Mouse (Mus musculus) olfactory bulb, adult 2 months (tissue): ENCODE data around the gene Ppp6r2. TPM values are rescaled to one million over a fixed set of nuclear protein-coding genes. Genes with fewer than 3 reads are reported as not detected.

Experiments used
- H3K27ac ChIP-seq: fragments of 200-500 bp; 2 replicates; pipeline ENCODE4 v1.5.1; 2012; ENCODE audit warnings: low read depth, low read length; ENCODE audit not compliant: insufficient read depth
- H3K4me1 ChIP-seq: fragments of 200-500 bp; 2 replicates; pipeline ENCODE4 v1.6.1; 2012; ENCODE audit warnings: low read length; ENCODE audit not compliant: control insufficient read depth, insufficient read depth
- H3K4me3 ChIP-seq: fragments of 200-500 bp; 2 replicates; pipeline ENCODE4 v1.5.1; 2012; ENCODE audit warnings: mild to moderate bottlenecking, low read depth, low read length, moderate library complexity; ENCODE audit not compliant: insufficient read depth
- CTCF ChIP-seq: fragments of 200-500 bp; IDR thresholded peaks from 2 replicates; pipeline ENCODE4 v1.5.1; 2012; ENCODE audit warnings: low read depth, mild to moderate bottlenecking, low read length, moderate library complexity; ENCODE audit not compliant: insufficient read depth
- POLR2A ChIP-seq: fragments of 200-500 bp; IDR thresholded peaks from 2 replicates; pipeline ENCODE4 v1.6.1; 2012; ENCODE audit warnings: mild to moderate bottlenecking, low read depth, low read length, moderate library complexity; ENCODE audit not compliant: insufficient read depth
- WGBS: fragments of 180-500 bp; shearing (Covaris S2); methylation state at CpG from one replicate; pipeline ENCODE4 v1.1.7; 2018; 5-methylcytosine and 5-hydroxymethylcytosine counted together
- polyA plus RNA-seq: library from polyadenylated mRNA; stranded (reverse); fragments of >200 nt; gene quantifications from 2 replicates; pipeline ENCODE4 v1.2.4, GENCODE M21; 2012; ENCODE audit warnings: low replicate concordance; ENCODE audit not compliant: missing spikeins, insufficient read depth, insufficient read length

Gene Ppp6r2
- polyA plus RNA-seq, 1 experiment, result not detected

- WGBS, result 86% methylated on average over 4 of the region's 4 CpGs
- Histone ChIP-seq H3K27ac (no peak overlapping the region), H3K4me3 (no peak overlapping the region), H3K4me1 (no peaks in the 10 kb centered on the region)
- TF ChIP-seq CTCF (no peak), POLR2A (no peak)
Measured at GRCm38 (mm10) chr15:89277366-89277765, 66.0 kb downstream of the Ppp6r2 start.

- Histone ChIP-seq H3K4me1 (peaks cover 6% of the 10 kb centered on the region; the same call in 1 of the 2 replicates), H3K27ac (no peak overlapping the region), H3K4me3 (no peak overlapping the region)
- TF ChIP-seq POLR2A (no peak), CTCF (no peak)
- WGBS, result 77% methylated on average over 6 of the region's 6 CpGs
Measured at GRCm38 (mm10) chr15:89282546-89282945, 71.2 kb downstream of the Ppp6r2 start.

GRCm38 (mm10) chr15:89284094-89284493 lies 72.7 kb downstream of the Ppp6r2 start:
- TF ChIP-seq POLR2A (no peak), CTCF (no peak)
- peaks cover 6% of the 10 kb centered on the region; the same call in 1 of the 2 replicates for H3K4me1 ChIP-seq
- 77% methylated on average over 2 of the region's 2 CpGs for WGBS
- H3K27ac ChIP-seq, result no peak overlapping the region
- no peak overlapping the region for H3K4me3 ChIP-seq

GRCm38 (mm10) chr15:89285004-89285403 lies 73.7 kb downstream of the Ppp6r2 start:
- Histone ChIP-seq H3K4me1 (peaks cover 6% of the 10 kb centered on the region; the same call in 1 of the 2 replicates), H3K4me3 (no peak overlapping the region), H3K27ac (no peak overlapping the region)
- no peak for TF ChIP-seq CTCF

- TF ChIP-seq CTCF, result no peak
- no peak for TF ChIP-seq POLR2A
- Histone ChIP-seq H3K27ac (no peak overlapping the region), H3K4me1 (peaks cover 6% of the 10 kb centered on the region; the same call in 1 of the 2 replicates), H3K4me3 (no peak overlapping the region)
- over 99% methylated on average over 5 of the region's 5 CpGs for WGBS
Measured at GRCm38 (mm10) chr15:89285478-89285877, 74.1 kb downstream of the Ppp6r2 start.

- WGBS, result 66% methylated on average over 7 of the region's 7 CpGs
- Histone ChIP-seq H3K4me3 (no peak overlapping the region), H3K27ac (no peak overlapping the region), H3K4me1 (peaks cover 6% of the 10 kb centered on the region; the same call in 1 of the 2 replicates)
- no peak for TF ChIP-seq CTCF
- TF ChIP-seq POLR2A, result no peak
Measured at GRCm38 (mm10) chr15:89286114-89286513, 74.8 kb downstream of the Ppp6r2 start.

- TF ChIP-seq CTCF (no peak), POLR2A (no peak)
- 53% methylated on average over 5 of the region's 5 CpGs for WGBS
- Histone ChIP-seq H3K4me3 (no peak overlapping the region), H3K4me1 (peaks cover 6% of the 10 kb centered on the region; the same call in 1 of the 2 replicates), H3K27ac (no peak overlapping the region)
Measured at GRCm38 (mm10) chr15:89286582-89286981, 75.2 kb downstream of the Ppp6r2 start.

GRCm38 (mm10) chr15:89288227-89288767 lies 76.9 kb downstream of the Ppp6r2 start:
- 87% methylated on average over 23 of the region's 23 CpGs for WGBS
- no peak for TF ChIP-seq POLR2A
- TF ChIP-seq CTCF, result no peak
- Histone ChIP-seq H3K4me3 (no peak overlapping the region), H3K4me1 (peaks cover 6% of the 10 kb centered on the region; the same call in 1 of the 2 replicates), H3K27ac (no peak overlapping the region)

- Histone ChIP-seq H3K4me1 (peaks cover 6% of the 10 kb centered on the region; the same call in 1 of the 2 replicates), H3K4me3 (no peak overlapping the region), H3K27ac (no peak overlapping the region)
- 94% methylated on average over 11 of the region's 11 CpGs for WGBS
- TF ChIP-seq POLR2A (no peak), CTCF (no peak)
Measured at GRCm38 (mm10) chr15:89289455-89289854, 78.1 kb downstream of the Ppp6r2 start.
